Mouse (Mus musculus) neural tube, embryonic 11.5 days (tissue): Measurements from ENCODE around the gene Uvrag. TPM values are rescaled to one million over a fixed set of nuclear protein-coding genes. Genes with fewer than 3 reads are reported as not detected.

Source experiments
- ATAC-seq: fragments of 200-750 bp; cut with Nextera tagmentation; 2 replicates; pipeline ENCODE4 v1.8.0; 2017; ENCODE audit warnings: moderate number of reproducible peaks, mild to moderate bottlenecking, moderate TSS enrichment, moderate library complexity; ENCODE audit not compliant: insufficient read depth, low FRiP score, low TSS enrichment
- DNase-seq: peaks from one replicate; pipeline ENCODE4 v3.0.0-alpha.2; 2015; ENCODE audit warnings: low spot score
- H3K27ac ChIP-seq: fragments of 300-500 bp; sonication (generic); 2 replicates; pipeline ENCODE4 v1.5.1; 2014; ENCODE audit warnings: low read depth, mild to moderate bottlenecking, low read length
- H3K27me3 ChIP-seq: fragments of 300-500 bp; sonication (generic); 2 replicates; pipeline ENCODE4 v1.6.1; 2014; ENCODE audit warnings: mild to moderate bottlenecking, low read length, mixed read lengths; ENCODE audit not compliant: control insufficient read depth, insufficient read depth
- H3K36me3 ChIP-seq: fragments of 300-500 bp; sonication (generic); 2 replicates; pipeline ENCODE4 v1.6.1; 2014; ENCODE audit warnings: mild to moderate bottlenecking, low read length, moderate library complexity, mixed read lengths; ENCODE audit not compliant: control insufficient read depth, insufficient read depth
- H3K4me1 ChIP-seq: fragments of 300-500 bp; sonication (generic); 2 replicates; pipeline ENCODE4 v1.6.1; 2014; ENCODE audit warnings: low read length, mixed read lengths; ENCODE audit not compliant: control insufficient read depth, insufficient read depth
- H3K4me2 ChIP-seq: fragments of 300-500 bp; sonication (generic); 2 replicates; pipeline ENCODE4 v1.6.1; 2014; ENCODE audit warnings: low read depth, mild to moderate bottlenecking, moderate library complexity
- H3K4me3 ChIP-seq: fragments of 300-500 bp; sonication (generic); 2 replicates; pipeline ENCODE4 v1.5.1; 2014; ENCODE audit warnings: low read depth, low read length
- H3K9ac ChIP-seq: fragments of 300-500 bp; sonication (generic); 2 replicates; pipeline ENCODE4 v1.6.1; 2014; ENCODE audit warnings: mild to moderate bottlenecking, low read length
- H3K9me3 ChIP-seq: fragments of 300-500 bp; sonication (generic); 2 replicates; pipeline ENCODE4 v1.6.1; 2016; ENCODE audit warnings: low read length; ENCODE audit not compliant: control insufficient read depth
- WGBS: fragments of 180-500 bp; shearing (Covaris S2); extraction: QIAGEN DNeasy Blood & Tissue Kit; methylation state at CpG from one replicate; pipeline ENCODE4 v1.1.7; 2014; 5-methylcytosine and 5-hydroxymethylcytosine counted together
- polyA plus RNA-seq: library from polyadenylated mRNA; unstranded; fragments of >200 nt; fragmentation: Nextera tagmentation; extraction: Ambion mirVana; gene quantifications from 2 replicates; pipeline ENCODE4 v1.2.1, GENCODE M21; 2014

Uvrag gene
- 11.2 and 12.0 TPM in 2 replicates for polyA plus RNA-seq

DNA sequence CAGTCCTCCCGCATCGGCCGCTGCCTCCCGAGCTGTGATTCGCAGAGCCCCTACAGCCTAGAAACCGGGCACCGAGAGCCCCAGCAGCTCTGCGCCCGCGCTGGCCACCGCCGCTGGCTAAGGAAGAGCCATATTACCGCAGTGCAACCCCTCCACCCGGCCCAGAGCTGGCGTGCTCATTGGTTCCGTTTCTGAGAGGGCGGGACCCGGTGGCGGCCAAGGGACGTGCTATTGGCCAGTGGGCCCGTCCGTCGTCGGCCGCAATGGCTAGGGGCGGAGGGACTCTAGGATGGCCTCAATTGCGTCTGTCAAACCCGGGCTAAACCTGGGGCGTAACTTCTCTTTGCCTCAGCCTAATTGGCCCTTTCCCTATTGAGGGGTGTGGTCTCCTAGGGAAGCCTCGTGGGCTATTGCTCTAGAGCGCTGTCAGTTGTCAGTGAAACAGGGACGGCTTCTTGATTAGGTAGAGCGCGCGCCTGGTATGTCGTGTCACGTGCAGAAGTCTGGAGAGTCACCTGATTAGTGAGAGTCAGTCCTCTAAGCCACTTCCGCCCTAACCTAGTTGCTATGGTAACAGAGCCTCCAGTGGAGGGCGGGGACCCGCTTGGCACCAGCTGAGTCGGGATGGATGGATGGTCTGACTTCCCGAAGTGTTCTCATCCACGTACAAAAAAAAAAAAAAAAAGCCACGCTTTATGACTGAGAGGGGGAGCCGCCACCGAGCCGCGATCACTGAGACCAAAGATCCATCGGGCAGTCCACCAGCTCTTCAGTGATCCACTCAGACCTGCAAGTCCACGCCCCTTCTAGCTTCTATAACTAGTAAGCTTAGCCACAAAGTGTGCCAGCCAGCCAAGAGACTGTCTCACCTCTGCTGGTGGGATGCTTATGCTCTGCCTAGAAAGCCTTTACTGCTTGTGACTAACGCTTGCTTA, at the start of gene Uvrag:
TSS of gene Uvrag (minus strand) at position 158 of the 935 bp plus-strand sequence.
- Histone ChIP-seq H3K4me1 (peaks cover 14% of the 10 kb centered on the region), H3K9ac (peak within 1 kb of the TSS; percentile 89), H3K4me3 (peak within 1 kb of the TSS; percentile 99), H3K27me3 (no peaks in the 10 kb centered on the region), H3K4me2 (peak within 1 kb of the TSS; percentile 86), H3K36me3 (no peaks in the 10 kb centered on the region), H3K9me3 (no peaks in the 10 kb centered on the region), H3K27ac (peak within 1 kb of the TSS; percentile 70)
- WGBS, result under 1% methylated on average over 51 of the region's 51 CpGs
- DNase-seq (peak; percentile 98), ATAC-seq (peak; percentile 98)

DNA sequence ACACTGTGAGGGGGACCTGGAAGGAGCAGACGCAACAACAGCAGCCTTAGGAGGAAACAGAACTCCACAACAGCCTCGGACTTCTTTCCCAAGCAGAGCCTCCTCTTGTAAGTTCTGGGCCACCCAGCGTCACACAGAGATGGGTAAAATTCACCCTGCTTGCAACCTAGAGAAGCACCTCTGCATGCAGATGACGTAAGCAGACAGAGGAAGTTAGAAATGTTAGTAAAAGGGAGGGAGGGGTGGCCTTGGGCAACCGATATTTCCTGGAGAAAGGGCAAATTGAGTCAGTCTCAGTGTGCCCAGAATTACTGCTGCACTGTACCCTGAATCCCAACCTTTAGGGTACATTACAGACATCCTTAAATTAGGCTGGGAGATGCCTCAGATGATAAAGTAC, 48.9 kb upstream of the Uvrag start:
- Histone ChIP-seq H3K9ac (no peak overlapping the region), H3K4me1 (no peaks in the 10 kb centered on the region), H3K27ac (no peak overlapping the region), H3K27me3 (no peaks in the 10 kb centered on the region), H3K4me3 (no peak overlapping the region), H3K4me2 (no peak overlapping the region), H3K9me3 (no peaks in the 10 kb centered on the region), H3K36me3 (no peaks in the 10 kb centered on the region)
- no peak for DNase-seq
- 86% methylated on average over 5 of the region's 5 CpGs for WGBS
- no peak for ATAC-seq

DNA sequence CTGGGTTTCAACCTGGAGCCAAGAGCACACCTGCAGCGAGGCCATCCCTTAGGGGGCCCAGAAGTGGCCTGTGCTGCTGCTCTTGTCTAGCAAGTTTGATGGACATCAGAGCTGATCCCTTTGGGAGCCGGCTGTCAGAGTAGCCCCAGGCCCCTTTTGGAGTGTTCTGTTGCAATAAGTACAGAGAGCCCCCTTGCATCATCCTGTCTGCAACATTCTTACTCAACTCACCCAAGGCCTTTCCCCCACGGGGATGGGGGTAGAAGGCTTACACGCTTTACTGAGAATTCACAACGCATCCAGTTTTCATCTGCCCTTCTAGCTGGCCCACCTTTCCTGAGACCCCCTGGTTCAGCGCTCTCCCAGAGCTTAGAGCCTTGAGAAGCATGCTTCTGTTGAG, 47.7 kb upstream of the Uvrag start:
- no peak overlapping the region for H3K4me2 ChIP-seq
- no peaks in the 10 kb centered on the region for H3K27me3 ChIP-seq
- no peaks in the 10 kb centered on the region for H3K9me3 ChIP-seq
- 83% methylated on average over 6 of the region's 6 CpGs for WGBS
- H3K36me3 ChIP-seq, result no peaks in the 10 kb centered on the region
- no peak overlapping the region for H3K27ac ChIP-seq
- ATAC-seq (no peak), DNase-seq (no peak)
- no peaks in the 10 kb centered on the region for H3K4me1 ChIP-seq
- no peak overlapping the region for H3K4me3 ChIP-seq
- no peak overlapping the region for H3K9ac ChIP-seq

DNA sequence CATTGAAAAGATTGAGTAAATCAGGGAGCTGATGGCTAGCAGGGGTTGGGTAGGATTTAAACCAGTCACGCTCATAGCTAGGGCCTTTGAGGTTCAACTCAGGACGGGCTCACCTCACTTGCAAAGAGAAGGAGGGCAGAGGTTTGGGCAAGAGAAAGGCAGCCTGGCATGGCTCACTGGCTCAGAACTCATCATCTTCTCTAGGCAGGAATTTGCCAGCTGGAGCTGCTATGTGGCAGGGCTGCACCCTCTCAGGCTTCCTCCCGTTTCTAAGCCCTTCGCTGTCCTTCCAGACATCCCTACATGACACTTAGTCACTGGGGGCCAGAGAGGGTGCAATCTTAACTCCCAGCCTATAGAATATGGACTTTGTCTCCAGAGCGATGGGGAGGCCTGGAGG, 46.5 kb upstream of the Uvrag start:
- DNase-seq, result no peak
- no peaks in the 10 kb centered on the region for H3K27me3 ChIP-seq
- H3K9ac ChIP-seq, result no peak overlapping the region
- H3K4me3 ChIP-seq, result no peak overlapping the region
- no peaks in the 10 kb centered on the region for H3K4me1 ChIP-seq
- ATAC-seq, result no peak
- WGBS, result 89% methylated on average over 5 of the region's 5 CpGs
- no peaks in the 10 kb centered on the region for H3K9me3 ChIP-seq
- H3K4me2 ChIP-seq, result no peak overlapping the region
- H3K27ac ChIP-seq, result no peak overlapping the region
- no peaks in the 10 kb centered on the region for H3K36me3 ChIP-seq

DNA sequence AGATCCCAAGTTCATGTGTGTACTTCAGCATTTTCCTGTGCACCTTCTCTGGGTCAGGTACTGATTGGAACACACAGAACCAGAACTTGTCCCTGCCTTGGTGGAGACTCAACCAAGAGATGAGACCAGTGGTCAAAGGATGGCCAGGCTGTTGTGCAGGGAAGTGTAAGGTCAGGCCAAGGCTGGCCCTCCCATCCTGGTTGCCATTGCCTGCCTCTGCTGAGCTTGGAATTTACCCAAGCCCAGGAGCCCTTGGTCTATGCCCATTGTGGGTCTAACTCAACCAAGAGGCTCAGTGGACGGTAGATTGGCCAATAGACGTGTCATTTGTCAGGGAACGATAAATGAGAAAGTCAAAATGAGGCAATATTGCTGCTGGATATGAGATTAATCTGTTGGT, 44.5 kb upstream of the Uvrag start:
- H3K4me1 ChIP-seq, result 0 out of 2 replicates have a peak, but pooled peaks cover 3% of the 10 kb centered on the region
- H3K36me3 ChIP-seq, result no peaks in the 10 kb centered on the region
- no peak overlapping the region for H3K4me2 ChIP-seq
- H3K27me3 ChIP-seq, result no peaks in the 10 kb centered on the region
- 91% methylated on average over 3 of the region's 3 CpGs for WGBS
- H3K9me3 ChIP-seq, result no peaks in the 10 kb centered on the region
- H3K4me3 ChIP-seq, result no peak overlapping the region
- no peak overlapping the region for H3K27ac ChIP-seq
- no peak overlapping the region for H3K9ac ChIP-seq
- ATAC-seq (no peak), DNase-seq (no peak)

DNA sequence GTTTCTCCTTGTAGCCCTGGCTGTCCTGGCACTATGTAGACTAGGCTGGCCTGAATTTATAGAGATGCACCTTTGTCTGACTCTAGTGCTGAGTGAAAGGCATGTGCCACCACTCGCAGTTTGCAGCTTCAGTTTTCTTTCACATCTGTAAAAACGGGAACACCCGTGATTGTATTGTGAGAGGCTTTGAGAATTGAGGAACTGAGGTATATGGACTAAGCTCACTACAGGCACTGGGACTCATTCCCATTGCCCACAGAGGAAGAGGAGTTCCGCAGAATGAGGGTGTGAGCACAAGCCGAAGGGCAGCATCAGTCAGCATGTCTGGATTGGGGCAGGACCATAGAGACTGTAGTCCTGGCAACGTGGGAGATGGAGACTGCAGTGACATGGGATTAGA, 42.8 kb upstream of the Uvrag start:
- H3K4me2 ChIP-seq, result no peak overlapping the region
- 75% methylated on average over 6 of the region's 6 CpGs for WGBS
- no peak for DNase-seq

DNA sequence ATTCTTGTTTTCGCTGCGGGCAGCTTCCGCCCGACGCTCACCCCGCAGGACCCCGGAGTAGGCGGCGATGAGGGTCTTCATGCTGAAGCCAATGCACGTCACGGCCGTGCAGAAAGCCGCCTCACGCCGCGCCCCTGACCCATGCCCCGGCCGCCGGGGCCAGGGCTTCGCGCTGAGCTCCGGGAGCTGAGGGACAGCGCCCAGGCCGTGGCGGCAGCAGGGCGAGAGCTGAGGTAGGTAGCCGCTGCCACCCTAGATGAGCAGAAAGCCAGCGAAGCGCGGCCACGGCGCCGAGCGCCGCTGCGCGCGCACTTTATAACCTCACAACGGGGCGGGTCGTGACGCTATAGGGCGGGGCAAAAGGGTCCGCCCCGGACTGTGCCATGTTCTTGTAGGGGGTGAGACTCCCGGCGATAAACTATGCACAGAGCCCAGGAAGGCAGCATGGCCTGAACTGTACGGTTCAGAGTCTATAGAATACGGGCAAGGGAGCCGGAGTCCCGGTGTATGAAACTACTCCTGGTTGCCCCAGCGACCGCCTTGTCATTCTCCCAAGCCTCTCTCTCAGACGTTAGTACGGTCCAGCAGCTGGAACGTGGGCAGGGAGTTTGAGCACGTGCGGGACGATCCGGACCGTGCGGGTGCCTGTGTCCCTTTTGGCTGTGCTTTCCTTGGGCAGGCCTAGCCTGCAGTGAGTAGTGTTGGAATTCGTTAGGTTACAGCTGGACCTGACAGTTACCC, 41.7 kb upstream of the Uvrag start, which contains the start of gene Dgat2:
TSS of gene Dgat2 (minus strand) at position 288 of the 741 bp plus-strand sequence.
- Histone ChIP-seq H3K27ac (peak within 1 kb of the TSS; percentile 62; the same call in 1 of the 2 replicates), H3K27me3 (no peaks in the 10 kb centered on the region), H3K9me3 (no peaks in the 10 kb centered on the region), H3K36me3 (no peaks in the 10 kb centered on the region), H3K4me1 (0 out of 2 replicates have a peak, but pooled peaks cover 3% of the 10 kb centered on the region), H3K4me2 (peak within 1 kb of the TSS; percentile 92), H3K4me3 (peak within 1 kb of the TSS; percentile 71), H3K9ac (peak within 1 kb of the TSS; percentile 90)
- under 1% methylated on average over 55 of the region's 63 CpGs for WGBS
- ATAC-seq (peak; percentile 93), DNase-seq (peak; percentile 95)

More for the DNA sequence above, 42.8 kb upstream of the Uvrag start:
- Histone ChIP-seq H3K4me1 (0 out of 2 replicates have a peak, but pooled peaks cover 3% of the 10 kb centered on the region), H3K9me3 (no peaks in the 10 kb centered on the region), H3K27me3 (no peaks in the 10 kb centered on the region), H3K9ac (no peak overlapping the region), H3K36me3 (no peaks in the 10 kb centered on the region), H3K27ac (no peak overlapping the region), H3K4me3 (no peak overlapping the region)
- ATAC-seq, result no peak

DNA sequence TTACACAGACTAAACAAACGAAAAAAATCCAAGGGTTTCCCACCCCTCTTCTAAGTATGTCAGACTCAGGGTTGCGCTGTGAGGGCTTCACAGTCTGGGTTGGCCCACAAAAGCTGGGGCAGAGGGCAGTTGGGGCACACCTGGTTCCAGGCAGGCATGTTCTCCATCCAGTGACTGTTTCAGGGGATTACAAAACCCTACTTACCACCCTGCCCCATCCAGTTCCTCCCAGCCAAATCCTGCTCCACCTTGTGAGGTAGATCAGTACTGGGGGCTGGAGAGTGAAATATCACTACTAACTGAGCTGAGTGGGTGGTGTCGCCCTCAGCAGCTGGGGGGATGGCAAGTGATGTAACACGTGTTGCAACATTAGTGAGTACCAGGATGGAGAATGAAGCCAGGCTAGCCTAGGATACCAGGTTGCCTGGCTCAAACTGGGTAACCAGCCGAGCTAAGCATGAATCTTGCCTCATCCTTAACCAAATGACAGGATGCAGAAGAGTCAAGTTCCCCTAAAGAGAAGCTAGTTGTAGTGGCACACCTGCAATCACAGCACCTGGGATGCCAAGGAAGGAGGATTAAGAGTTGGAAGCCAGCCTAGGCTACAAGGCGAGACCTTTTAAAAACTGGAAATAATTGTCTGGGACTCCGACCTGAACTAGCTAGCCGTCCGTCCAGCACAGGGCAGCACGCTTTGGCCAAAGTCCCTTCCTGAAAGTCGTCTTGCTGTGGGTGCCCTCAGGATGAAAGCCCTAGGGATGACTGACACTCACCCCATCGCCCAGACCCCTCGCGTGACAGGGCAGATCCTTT, 40.9 kb upstream of the Uvrag start:
- Histone ChIP-seq H3K4me1 (0 out of 2 replicates have a peak, but pooled peaks cover 3% of the 10 kb centered on the region), H3K27me3 (no peaks in the 10 kb centered on the region), H3K9ac (peak overlapping the region; percentile 90), H3K9me3 (no peaks in the 10 kb centered on the region), H3K27ac (no peak overlapping the region), H3K4me3 (peak overlapping the region; percentile 71), H3K36me3 (no peaks in the 10 kb centered on the region), H3K4me2 (peak overlapping the region; percentile 92)
- ATAC-seq (no peak), DNase-seq (no peak)
- 22% methylated on average over 14 of the region's 14 CpGs for WGBS
